Mouse (Mus musculus) induced T-regulatory cell, adult 2 months (primary cell): ENCODE results near the gene BC035044.
A peak's percentile ranks its signal among the peaks of the same experiment; 100 is the strongest.
"Not testable (repeated sequence)": the region's sequence is repeated elsewhere in the genome, so short reads cannot be mapped to it uniquely, and the experiment has no call there.

Experiments
- DNase-seq: peaks from one replicate; pipeline ENCODE4 v3.0.0-alpha.2; 2012; ENCODE audit warnings: low read depth

Gene BC035044

DNA sequence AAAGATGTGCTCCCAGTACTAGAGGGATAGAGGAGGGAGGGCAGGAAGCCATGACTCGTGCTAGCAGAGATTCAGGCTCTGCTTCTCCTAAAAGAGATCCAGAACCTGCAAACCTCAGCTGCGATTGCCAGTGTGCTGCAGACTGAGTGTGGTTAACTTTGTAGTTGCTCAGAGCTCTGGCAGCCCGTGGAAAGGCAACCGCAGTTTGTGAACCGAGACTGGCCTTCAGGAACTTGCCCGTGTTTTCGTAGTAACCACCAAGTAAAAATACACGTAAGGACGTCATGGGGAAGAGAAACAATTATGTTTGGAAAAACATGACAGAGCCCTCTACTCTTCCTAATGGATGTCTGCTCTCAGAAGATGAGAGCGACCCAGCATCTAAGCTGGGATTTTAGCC is 57.9 kb downstream of the BC035044 start:
- DNase-seq, result no peak

DNA sequence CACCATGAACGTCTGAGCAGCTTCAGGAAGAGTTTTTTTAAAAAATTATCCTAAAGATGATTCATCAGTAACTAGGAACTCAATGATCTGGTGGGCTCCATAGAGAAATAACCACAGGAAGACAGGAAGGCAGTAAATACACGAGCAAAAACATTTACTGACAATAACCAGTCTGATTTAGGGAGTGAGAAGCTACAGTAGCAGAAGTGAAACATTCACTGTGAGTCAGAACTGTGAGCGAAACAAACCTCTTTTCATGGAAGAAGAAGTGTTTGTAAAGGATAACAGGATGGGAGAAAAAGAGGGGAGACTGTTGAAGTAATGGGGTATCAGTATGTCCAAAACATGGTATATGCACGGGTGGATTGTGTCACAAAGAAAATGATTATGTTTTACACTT is 61.1 kb downstream of the BC035044 start:
- DNase-seq, result no peak

DNA sequence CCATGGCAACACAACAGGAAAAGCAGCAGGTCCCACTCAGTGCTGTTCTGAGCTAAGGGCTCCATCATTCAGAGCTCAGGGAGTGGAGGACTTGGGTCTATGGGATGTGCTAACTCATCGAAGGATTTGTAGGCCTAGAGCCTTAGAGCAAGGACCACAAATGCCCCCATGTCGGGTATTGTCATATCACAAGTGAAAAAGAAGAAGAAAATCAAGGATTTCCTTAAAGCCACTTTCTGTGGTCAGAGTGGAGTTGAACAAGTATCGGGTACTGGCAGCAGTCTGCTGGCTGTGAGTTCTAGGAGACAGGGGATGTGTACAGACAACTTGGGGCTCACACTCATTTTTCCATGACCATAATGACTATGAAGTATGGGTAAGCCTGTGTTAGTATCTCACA is 64.1 kb downstream of the BC035044 start:
- no peak for DNase-seq

DNA sequence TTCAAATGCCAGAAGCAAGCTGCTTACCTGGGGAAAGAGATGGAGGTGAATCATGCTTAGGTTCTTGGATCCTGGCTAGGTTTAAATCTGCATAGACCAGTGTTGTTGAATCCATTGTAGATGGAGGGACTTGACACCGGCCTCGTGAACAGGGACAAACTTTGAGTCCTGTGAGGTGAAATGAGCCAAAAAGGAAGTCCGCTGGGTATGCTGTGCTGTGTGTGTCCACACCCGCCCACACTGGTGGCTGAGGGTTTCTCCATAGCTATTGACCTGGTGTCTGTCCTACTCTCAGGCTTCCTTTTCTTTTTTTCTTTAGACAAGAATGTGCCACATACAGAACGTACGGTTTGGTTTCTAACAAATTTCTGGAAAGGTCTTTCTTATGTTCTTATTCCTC is 64.8 kb downstream of the BC035044 start, which contains the start of the genes Gm44511 and Klrb1b:
Gm44511 (minus strand) TSS at position 184 of the 400 bp plus-strand sequence.
Klrb1b (minus strand) TSS at position 200 of the 400 bp plus-strand sequence.
- DNase-seq, result no peak

DNA sequence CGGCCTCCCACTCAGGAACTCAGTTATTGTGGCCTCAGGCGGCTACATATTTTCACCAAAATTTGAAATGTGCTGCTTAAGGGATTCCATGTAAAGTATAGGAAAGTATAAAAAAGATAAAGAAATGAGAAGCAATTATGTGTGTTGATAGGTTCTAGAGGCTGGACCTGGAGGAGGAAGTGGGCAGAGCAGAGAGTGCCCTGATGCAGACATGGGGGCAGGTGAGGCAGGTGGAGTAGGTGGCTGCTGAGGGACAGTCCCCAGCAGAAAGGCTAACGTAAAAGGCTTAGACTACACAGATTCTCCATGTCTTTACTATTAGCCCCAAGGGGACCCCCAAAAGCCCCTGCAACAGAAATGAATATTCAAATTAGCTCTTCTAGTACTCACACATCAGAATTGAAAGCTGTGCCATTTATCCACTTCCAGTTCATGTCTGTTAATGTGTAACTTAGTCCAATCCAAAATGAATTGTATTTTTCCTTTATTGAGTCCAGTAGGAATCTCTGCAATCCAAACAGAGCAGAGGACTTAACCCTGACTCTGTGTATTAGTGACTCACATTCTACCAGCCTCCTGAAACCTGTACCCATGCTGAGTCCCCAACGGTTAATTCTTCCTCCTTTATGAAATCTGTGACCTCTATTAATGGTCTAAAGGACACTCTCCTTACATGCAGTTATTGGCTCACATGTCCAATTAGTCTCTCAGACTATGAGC is 72.7 kb downstream of the BC035044 start:
- DNase-seq, result no peak

DNA sequence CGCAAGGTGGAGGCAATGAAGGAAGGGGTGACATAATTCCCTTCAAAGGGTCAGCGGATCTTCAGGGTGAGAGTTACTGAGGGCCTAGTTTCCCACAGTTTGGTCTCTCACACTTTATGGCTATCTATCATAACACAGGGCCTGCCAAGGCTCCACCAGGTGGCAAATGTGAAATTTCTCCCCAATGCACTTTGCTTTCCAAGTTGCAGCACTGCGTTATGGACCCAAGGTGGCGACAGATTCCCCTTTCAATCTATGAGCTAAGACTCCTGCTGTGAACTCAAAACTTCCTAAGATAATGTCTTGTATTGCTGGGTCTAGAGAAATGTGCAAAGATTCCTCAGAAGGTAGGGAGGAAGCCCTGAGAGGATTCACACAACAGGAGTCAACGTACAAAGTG is 82.4 kb downstream of the BC035044 start:
- peak; percentile 86 for DNase-seq

DNA sequence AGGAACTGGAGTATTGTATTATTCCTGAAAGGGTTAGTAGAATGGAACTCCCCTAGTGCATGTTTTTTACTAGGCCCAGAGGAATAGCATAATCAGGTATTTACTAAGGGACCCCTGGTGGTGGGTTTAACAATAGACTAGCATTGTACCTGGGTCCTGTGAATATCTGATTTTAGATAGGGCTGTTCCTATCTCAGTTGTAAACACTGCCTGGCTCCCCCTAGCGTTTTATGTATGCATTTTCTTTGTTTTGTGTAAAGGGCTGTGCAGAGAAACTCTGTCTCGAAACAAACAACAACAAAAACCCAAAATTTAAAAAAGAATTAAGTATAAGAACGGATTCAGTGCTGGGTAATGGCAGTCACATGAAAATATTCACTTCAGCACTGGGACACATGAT is 83.9 kb downstream of the BC035044 start:
- DNase-seq, result peak; percentile 87

DNA sequence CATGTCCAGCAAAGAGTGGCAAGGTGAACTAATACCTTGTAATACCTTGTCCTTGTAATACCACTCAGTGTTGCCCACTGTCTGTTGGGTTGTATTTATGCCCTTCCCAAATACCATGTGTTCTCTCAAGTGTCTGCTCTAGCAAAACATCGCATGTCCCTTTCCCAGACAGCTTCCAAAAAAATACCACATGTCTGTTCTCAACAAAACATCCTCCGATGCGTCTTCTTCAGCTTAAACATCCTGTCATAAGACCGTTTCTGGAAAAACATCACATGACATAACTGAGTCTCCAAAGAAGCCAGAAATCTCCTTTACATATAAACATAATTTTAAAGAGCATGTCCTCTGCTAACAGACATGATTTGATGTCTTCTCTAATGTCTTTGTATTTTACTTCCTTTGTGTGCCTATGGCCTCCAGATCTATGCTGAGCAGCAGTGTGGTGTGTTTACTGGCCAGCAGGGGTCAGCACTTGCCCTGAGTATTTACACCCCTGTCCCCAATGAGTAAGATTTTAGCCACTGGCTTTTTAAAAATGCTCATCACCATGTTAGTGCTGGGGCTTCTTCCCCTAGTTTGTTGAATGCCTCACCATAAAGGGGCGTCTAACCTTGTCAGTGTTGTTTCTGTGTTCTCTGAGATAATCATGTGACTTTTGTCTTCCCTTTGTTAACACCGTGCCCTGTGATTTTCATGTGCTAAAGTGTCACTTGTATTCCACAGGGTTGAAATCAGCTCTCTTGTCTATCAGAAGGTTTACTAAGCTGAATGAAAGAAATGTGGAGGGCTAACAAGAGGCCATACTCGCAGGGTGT is 85.9 kb downstream of the BC035044 start:
- DNase-seq, result peak; percentile 86

DNA sequence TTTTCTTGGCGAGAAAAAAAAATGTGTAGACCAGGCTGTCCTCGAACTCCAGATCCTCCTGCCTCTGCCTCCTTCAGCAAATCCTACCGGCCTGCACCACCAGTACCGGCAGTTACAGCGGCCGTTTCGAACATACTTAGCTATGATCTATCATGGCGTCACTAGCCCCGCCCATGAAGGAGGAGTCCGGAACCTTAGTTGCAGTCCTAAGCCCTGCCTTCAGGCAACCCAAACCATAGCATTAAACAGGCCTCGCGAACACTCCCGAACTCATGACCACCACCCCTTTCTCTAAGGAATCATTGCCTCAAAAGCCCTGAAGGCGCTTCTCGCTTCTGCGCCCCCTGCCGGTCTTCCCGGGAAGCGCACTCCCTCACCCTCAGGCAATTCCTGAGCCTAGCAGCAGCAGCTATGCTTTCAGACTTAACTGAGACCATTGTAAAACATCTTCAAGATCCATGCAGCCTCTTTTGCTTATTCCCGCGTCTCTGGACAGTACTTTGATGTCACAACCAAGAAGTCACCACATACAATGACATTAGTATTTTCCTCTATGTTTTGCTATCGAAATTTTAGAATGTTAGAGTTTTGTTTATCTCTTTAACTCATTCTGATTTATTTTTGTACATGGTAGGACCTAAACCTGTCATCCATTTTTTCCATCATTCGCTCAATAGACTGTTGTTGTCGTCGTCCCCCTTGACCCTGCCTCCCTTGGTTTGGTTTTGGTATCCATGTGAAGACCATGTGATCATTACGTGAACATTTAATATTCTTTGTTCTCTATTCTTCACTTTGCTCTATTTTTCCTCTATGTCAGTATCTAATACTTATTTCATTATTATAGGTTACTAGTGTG is 87.7 kb downstream of the BC035044 start:
- DNase-seq, result peak; percentile 99

DNA sequence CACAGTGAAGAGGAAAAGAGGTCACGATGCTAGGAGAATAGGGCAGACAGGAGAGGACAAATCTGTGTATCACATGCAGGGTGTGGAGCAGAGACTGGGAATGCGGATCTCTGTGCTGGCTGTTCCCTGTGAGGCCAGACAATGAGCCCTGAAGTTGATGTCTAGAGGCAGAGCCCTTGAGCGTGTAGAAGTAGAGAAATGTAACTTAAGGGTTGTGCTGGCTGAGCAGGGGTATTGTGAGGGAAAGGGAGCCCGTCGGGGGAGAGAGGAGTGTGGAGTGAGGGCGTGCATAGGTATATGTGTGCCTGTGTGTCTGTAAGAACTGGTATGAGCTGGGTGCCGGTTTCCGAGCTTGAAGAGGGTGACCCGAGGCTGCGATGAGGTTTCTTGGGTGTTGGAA is 88.4 kb downstream of the BC035044 start:
- DNase-seq, result no peak

DNA sequence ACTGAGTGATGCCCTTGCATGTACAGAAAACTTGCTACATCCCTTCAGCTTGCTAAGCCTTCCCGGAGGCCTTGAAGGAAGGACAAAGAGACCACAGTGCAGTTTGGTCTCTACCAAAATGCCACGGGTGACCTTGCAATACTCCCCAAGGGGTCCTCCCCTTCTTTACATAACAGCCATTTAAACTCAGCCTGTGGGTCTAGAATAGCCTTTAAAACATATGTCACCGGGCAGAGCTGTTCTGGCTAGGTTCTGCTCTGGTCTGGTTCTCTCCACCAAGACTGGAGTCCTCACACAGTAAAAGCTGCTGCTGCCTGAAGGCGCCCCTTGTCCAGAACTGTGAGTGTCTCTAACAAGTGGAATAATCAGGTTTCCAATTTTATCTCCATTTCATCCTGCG is 90.2 kb downstream of the BC035044 start:
- not testable (repeated sequence) for DNase-seq

DNA sequence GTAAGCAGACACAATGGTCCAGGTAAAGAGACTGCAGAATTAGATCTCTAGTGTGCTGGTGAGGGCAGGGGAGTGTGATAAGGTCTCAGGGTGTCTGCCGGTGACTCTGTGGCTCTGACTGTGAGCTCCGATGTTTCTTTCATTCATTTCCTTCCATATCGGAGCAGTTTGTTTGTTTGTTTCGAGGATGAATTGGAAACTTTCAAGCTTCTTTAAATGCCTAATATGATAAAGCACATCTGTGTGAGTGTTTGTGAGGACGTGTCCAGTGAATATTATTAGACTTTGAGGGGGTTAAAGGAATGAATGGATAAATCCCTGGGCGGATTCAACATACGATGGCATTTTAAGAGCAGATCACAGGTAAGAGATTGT is 91.0 kb downstream of the BC035044 start:
- peak; percentile 70 for DNase-seq

DNA sequence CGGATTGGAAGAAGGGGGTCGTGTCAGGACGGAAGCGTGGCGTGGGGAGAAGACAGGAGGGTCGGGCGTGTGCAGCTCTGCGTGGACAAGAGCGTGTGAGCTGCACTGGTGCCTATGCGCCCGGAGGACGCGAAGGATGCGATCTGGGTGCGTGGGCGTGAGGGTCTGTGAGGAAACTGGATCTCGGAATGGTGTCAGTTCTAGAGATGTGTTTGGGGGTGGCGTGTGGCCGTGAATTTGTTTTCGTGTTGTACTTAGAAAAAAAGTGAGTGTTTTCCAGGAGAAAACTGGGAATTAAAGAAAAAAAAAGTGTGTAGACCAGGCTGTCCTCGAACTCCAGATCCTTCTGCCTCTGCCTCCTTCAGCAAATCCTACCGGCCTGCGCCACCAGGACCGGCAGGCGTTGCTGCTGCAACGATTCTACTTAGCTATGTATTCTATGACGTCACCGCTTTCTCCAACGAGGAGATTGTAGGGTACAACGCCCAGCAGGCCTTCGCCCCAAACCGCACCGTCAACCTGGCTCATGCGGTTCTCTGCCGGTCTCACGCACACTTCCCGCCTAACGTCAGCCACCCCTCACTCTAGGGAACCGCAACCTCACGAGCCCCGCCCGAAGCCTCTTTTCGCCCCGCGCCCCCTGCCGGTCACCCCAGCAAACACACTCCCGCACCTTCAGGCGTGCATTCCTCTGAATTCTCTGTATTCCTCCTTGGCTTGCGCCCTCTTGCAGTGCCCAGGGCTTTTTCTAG is 91.6 kb downstream of the BC035044 start:
- peak; percentile 95 for DNase-seq
